Mouse (Mus musculus) neural tube, embryonic 14.5 days (tissue): Measurements from ENCODE around the gene Fbln5. TPM values are rescaled to one million over a fixed set of nuclear protein-coding genes. Genes with fewer than 3 reads are reported as not detected.

Experiments used
- ATAC-seq: fragments of 200-750 bp; cut with Nextera tagmentation; 2 replicates; pipeline ENCODE4 v1.8.0; 2017; ENCODE audit warnings: low read depth, mild to moderate bottlenecking, moderate TSS enrichment, moderate library complexity
- H3K27ac ChIP-seq: fragments of 300-500 bp; sonication (generic); 2 replicates; pipeline ENCODE4 v1.5.1; 2014; ENCODE audit warnings: low read depth, mild to moderate bottlenecking, control low read depth, low read length, moderate library complexity, mixed read lengths
- H3K27me3 ChIP-seq: fragments of 300-500 bp; sonication (generic); 2 replicates; pipeline ENCODE4 v1.6.1; 2014; ENCODE audit warnings: low read length; ENCODE audit not compliant: control insufficient read depth, insufficient read depth
- H3K36me3 ChIP-seq: fragments of 300-500 bp; sonication (generic); 2 replicates; pipeline ENCODE4 v1.6.1; 2014; ENCODE audit warnings: low read length, mixed read lengths; ENCODE audit not compliant: control insufficient read depth, insufficient read depth
- H3K4me1 ChIP-seq: fragments of 300-500 bp; sonication (generic); 2 replicates; pipeline ENCODE4 v1.6.1; 2014; ENCODE audit warnings: low read length; ENCODE audit not compliant: control insufficient read depth, insufficient read depth
- H3K4me2 ChIP-seq: fragments of 300-500 bp; sonication (generic); 2 replicates; pipeline ENCODE4 v1.6.1; 2014; ENCODE audit warnings: mild to moderate bottlenecking, low read depth, low read length, control low read depth
- H3K4me3 ChIP-seq: fragments of 300-500 bp; sonication (generic); 2 replicates; pipeline ENCODE4 v1.5.1; 2014; ENCODE audit warnings: low read depth, low read length, control low read depth, mixed read lengths
- H3K9ac ChIP-seq: fragments of 300-500 bp; sonication (generic); replicated peaks from 2 replicates; pipeline ENCODE4 v1.6.1; 2014; ENCODE audit warnings: low read depth, mild to moderate bottlenecking, control low read depth, low read length, mixed read lengths
- H3K9me3 ChIP-seq: fragments of 300-500 bp; sonication (generic); 2 replicates; pipeline ENCODE4 v1.6.1; 2016; ENCODE audit warnings: low read length; ENCODE audit not compliant: control insufficient read depth
- WGBS: fragments of 180-500 bp; shearing (Covaris S2); extraction: QIAGEN DNeasy Blood & Tissue Kit; methylation state at CpG from one replicate; pipeline ENCODE4 v1.1.7; 2014; 5-methylcytosine and 5-hydroxymethylcytosine counted together
- polyA plus RNA-seq: library from polyadenylated mRNA; unstranded; fragments of >200 nt; fragmentation: Nextera tagmentation; extraction: Ambion mirVana; gene quantifications from 2 replicates; pipeline ENCODE4 v1.2.1, GENCODE M21; 2014

Fbln5 gene
- polyA plus RNA-seq, 1 experiment from 2014 or later = 1.9 TPM

DNA sequence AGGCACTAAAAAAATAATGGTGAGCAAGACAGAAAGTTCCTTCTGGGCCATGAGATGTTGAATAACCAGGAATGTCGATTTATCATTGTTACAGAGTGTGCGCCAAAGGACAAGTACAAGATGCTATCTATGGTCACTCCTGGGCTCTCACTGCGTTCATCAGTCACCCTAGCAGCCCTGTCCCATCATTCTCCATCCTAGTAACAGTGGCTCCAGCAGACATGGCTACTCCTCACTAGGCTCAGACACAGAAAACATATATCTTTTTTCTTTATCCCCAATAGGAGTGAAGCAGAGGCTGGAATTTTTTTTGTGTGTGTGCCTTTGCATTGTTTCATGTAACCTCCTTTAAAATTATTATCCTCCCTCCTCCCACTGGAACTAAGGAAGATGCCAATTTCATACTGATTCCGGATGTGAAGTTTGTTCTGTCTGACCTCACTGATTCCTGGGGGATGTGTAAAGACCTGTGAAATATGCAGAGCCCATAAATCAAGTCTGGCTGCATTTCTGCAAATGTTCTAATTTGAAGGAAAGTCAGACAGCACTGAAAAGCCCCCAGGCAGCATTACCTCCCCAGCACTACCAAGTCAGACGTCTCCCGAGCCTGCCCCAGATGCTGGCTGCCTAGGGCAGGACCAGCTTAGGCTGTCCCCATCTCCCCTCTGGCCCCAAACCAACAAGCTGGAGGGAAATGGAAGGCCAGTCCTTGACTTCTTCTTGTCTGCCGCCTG, 20.5 kb downstream of the Fbln5 start:
- Histone ChIP-seq H3K27ac (no peak overlapping the region), H3K36me3 (no peaks in the 10 kb centered on the region), H3K4me1 (no peaks in the 10 kb centered on the region), H3K4me3 (no peak overlapping the region), H3K9me3 (no peaks in the 10 kb centered on the region), H3K9ac (no peak overlapping the region), H3K27me3 (no peaks in the 10 kb centered on the region), H3K4me2 (no peak overlapping the region)
- no peak for ATAC-seq
- 62% methylated on average over 7 of the region's 7 CpGs for WGBS

DNA sequence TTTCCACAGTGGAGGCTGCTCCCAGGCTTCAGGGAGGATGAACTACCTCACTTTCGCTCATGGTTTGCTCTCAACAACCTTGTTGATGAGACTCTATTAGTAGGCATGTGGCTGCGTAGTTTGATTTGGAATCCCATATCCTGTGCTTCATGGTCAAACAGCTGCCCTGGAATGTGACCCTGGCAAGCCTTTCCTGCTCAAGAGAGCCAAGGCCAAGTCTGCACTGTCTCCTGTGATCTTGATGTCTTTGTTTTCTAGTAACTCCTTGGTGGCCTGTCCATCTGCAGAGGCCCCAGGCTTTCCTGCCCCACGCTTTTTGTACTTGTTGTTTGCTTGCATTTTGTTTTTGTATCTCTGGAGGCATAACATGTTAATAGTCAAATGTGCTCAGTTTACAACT, 24.4 kb downstream of the Fbln5 start:
- Histone ChIP-seq H3K4me3 (no peak overlapping the region), H3K4me1 (no peaks in the 10 kb centered on the region), H3K9me3 (no peaks in the 10 kb centered on the region), H3K9ac (no peak overlapping the region), H3K4me2 (no peak overlapping the region), H3K27ac (no peak overlapping the region; the same call in 1 of the 2 replicates), H3K27me3 (no peaks in the 10 kb centered on the region), H3K36me3 (no peaks in the 10 kb centered on the region)
- 90% methylated on average over 3 of the region's 3 CpGs for WGBS
- ATAC-seq = no peak

DNA sequence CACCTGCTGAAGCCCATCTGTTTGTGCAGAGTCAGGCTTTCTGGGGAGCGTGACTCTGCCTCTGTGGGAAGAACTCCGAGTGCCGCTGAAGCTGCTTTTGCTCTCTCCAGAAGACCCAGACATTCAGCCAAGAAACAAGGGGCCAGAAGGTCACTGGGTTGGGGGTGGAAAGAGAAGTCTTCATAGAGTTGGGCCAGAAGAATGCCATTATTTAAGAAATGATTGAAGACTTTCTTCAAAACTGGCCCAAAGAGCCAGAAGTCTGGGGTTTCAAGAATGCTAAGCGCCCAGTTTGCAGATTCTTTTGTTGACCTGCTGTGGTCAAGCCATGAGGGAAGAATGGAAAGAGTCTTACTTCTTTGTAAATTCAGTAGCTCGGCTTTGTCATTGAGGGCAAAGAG, 25.6 kb downstream of the Fbln5 start:
- Histone ChIP-seq H3K4me3 (no peak overlapping the region), H3K27me3 (no peaks in the 10 kb centered on the region), H3K36me3 (no peaks in the 10 kb centered on the region), H3K27ac (no peak overlapping the region), H3K4me1 (no peaks in the 10 kb centered on the region), H3K4me2 (no peak overlapping the region), H3K9ac (no peak overlapping the region), H3K9me3 (no peaks in the 10 kb centered on the region)
- 81% methylated on average over 5 of the region's 5 CpGs for WGBS
- no peak for ATAC-seq

- WGBS = 93% methylated on average over 4 of the region's 4 CpGs
- H3K9ac ChIP-seq = no peak overlapping the region
- no peak overlapping the region for H3K4me2 ChIP-seq
- H3K36me3 ChIP-seq = no peaks in the 10 kb centered on the region
- no peak overlapping the region for H3K27ac ChIP-seq
- no peak overlapping the region for H3K4me3 ChIP-seq
- no peaks in the 10 kb centered on the region for H3K27me3 ChIP-seq
- H3K4me1 ChIP-seq = no peaks in the 10 kb centered on the region
- ATAC-seq = no peak
- H3K9me3 ChIP-seq = no peaks in the 10 kb centered on the region
These were observed 26.2 kb downstream of the Fbln5 start for GRCm38 (mm10) chr12:101792684-101793083.

- H3K27me3 ChIP-seq = no peaks in the 10 kb centered on the region
- H3K4me2 ChIP-seq = no peak overlapping the region
- no peak overlapping the region for H3K9ac ChIP-seq
- H3K4me1 ChIP-seq = no peaks in the 10 kb centered on the region
- no peak for ATAC-seq
- 96% methylated on average over 3 of the region's 3 CpGs for WGBS
- no peak overlapping the region for H3K4me3 ChIP-seq
- no peak overlapping the region for H3K27ac ChIP-seq
- no peaks in the 10 kb centered on the region for H3K9me3 ChIP-seq
- no peaks in the 10 kb centered on the region for H3K36me3 ChIP-seq
These were observed 29.1 kb downstream of the Fbln5 start for GRCm38 (mm10) chr12:101789767-101790166.

GRCm38 (mm10) chr12:101789250-101789649, 29.6 kb downstream of the Fbln5 start:
- Histone ChIP-seq H3K4me2 (no peak overlapping the region), H3K4me3 (no peak overlapping the region), H3K36me3 (no peaks in the 10 kb centered on the region), H3K4me1 (no peaks in the 10 kb centered on the region), H3K9ac (no peak overlapping the region), H3K27me3 (no peaks in the 10 kb centered on the region), H3K9me3 (no peaks in the 10 kb centered on the region), H3K27ac (no peak overlapping the region)
- WGBS = 77% methylated on average over 3 of the region's 3 CpGs
- no peak for ATAC-seq

GRCm38 (mm10) chr12:101782787-101783186, 36.1 kb downstream of the Fbln5 start:
- WGBS = 59% methylated on average over 2 of the region's 2 CpGs
- ATAC-seq = no peak
- Histone ChIP-seq H3K4me3 (no peak overlapping the region), H3K4me1 (no peaks in the 10 kb centered on the region), H3K36me3 (no peaks in the 10 kb centered on the region), H3K4me2 (no peak overlapping the region), H3K9me3 (no peaks in the 10 kb centered on the region), H3K27me3 (no peaks in the 10 kb centered on the region), H3K9ac (no peak overlapping the region), H3K27ac (no peak overlapping the region)

- Histone ChIP-seq H3K4me1 (no peaks in the 10 kb centered on the region), H3K4me2 (no peak overlapping the region), H3K36me3 (no peaks in the 10 kb centered on the region), H3K27me3 (no peaks in the 10 kb centered on the region), H3K4me3 (no peak overlapping the region), H3K27ac (no peak overlapping the region), H3K9ac (no peak overlapping the region), H3K9me3 (no peaks in the 10 kb centered on the region)
- no peak for ATAC-seq
- WGBS = 83% methylated on average over 5 of the region's 5 CpGs
These were observed 37.9 kb downstream of the Fbln5 start for GRCm38 (mm10) chr12:101780915-101781314.

DNA sequence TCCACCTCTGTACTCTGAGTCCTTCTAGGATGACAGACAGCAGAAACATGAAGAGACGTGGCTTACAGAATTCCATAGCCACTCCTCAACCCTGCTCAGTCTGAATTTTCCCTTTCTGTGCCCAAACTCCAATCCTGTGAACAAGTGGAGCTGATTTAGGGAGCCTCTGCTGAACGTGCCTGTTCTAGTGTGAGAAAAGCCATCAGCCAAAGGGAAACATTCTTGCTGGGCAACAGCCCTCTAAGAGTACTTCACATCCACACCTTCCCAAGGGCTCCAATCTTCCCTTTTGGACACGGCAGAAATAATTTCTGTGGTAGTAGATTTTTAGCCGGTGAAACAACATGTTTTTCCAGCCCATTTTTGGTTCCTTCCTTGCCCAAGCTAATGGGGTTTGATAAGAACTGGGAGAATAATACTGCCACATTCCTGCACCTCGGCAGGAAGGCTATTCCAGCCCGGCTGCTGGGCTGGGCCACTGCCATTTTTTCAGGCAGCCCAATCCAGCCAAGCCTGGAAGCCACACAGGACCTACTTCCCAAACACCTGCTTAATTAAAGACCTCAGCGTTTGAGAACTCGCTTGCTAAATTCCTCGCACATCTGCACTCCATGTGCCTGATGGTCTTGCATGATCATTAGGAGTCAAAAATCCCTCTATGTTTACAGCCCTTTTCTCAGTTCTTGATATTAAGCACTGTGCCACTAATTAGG, 41.1 kb downstream of the Fbln5 start:
- H3K9ac ChIP-seq = no peak overlapping the region
- H3K27ac ChIP-seq = no peak overlapping the region
- no peaks in the 10 kb centered on the region for H3K4me1 ChIP-seq
- no peaks in the 10 kb centered on the region for H3K9me3 ChIP-seq
- H3K4me2 ChIP-seq = no peak overlapping the region
- no peak overlapping the region for H3K4me3 ChIP-seq
- H3K36me3 ChIP-seq = no peaks in the 10 kb centered on the region
- no peaks in the 10 kb centered on the region for H3K27me3 ChIP-seq
- ATAC-seq = no peak
- 73% methylated on average over 9 of the region's 9 CpGs for WGBS
